Mouse (Mus musculus): ENCODE measurements around the gene Rpn2. TPM values are rescaled to one million over a fixed set of nuclear protein-coding genes. Genes with fewer than 3 reads are reported as not detected.

Gene Rpn2
- polyA plus RNA-seq, 1 experiment: 143 TPM

DNA sequence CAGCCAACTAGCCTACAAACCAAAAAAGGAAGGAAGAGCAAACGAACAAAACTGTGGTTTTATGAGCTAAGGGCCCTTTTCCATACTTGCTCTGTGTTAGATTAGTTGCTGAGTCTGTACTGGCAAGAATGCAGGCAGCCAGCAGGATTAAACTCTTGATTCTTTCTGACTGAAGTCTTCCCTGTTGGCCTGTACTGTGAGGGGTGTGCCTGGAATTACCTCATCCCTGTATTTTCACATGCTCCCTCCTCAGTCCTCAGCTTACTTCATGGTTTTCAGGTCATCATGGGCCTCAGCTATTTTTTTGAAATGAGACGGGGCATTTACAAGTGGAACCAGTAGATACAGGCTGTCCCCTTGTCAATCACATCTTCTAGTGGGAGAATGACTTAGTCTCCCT is 46.4 kb downstream of the Rpn2 start:
- Histone ChIP-seq H3K27ac (ENCODE audit: insufficient read depth, low read length) (no peak overlapping the region), H3K4me3 (replicated peaks; ENCODE audit: insufficient read depth, low read depth, low read length) (no peak overlapping the region), H3K4me1 (ENCODE audit: control insufficient read depth, insufficient read depth, low read length) (peaks cover 4% of the 10 kb centered on the region; the same call in 1 of the 2 replicates), H3K27me3 (ENCODE audit: control insufficient read depth, insufficient read depth, low read length) (no peaks in the 10 kb centered on the region)
- DNase-seq: no peak
- 88% methylated on average over 2 of the region's 2 CpGs for WGBS
- TF ChIP-seq CTCF (IDR thresholded peaks at IDR 0.05; ENCODE audit: borderline replicate concordance, insufficient read depth, low read depth, low read length) (no peak), POLR2A (IDR thresholded peaks at IDR 0.05; ENCODE audit: borderline replicate concordance, insufficient read depth, low read length) (no peak)

DNA sequence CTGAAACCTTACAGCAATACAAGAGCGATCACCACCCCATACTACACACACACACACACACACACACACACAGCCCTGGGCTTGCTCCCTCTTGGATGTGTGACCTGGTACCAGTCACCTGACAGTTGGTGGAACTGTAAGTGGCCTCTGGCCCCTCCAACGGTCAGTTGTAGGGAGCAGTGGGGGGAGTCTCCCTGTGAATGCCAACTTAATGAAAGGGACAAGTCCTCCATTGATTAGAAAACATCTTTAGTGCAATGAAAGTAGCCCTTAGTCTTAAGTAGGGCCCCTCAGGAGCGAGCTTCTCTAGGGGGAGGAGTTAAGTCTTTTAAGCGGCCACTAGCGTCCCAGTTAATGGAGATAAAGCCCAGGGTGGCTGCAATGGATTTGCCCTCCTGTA is 49.3 kb downstream of the Rpn2 start:
- Histone ChIP-seq H3K4me1 (ENCODE audit: control insufficient read depth, insufficient read depth, low read length) (peaks cover 4% of the 10 kb centered on the region; the same call in 1 of the 2 replicates), H3K27ac (ENCODE audit: insufficient read depth, low read length) (no peak overlapping the region), H3K4me3 (replicated peaks; ENCODE audit: insufficient read depth, low read depth, low read length) (no peak overlapping the region), H3K27me3 (ENCODE audit: control insufficient read depth, insufficient read depth, low read length) (no peaks in the 10 kb centered on the region)
- no peak for DNase-seq
- no peak for TF ChIP-seq CTCF (IDR thresholded peaks at IDR 0.05; ENCODE audit: borderline replicate concordance, insufficient read depth, low read depth, low read length)
- no peak for TF ChIP-seq POLR2A (IDR thresholded peaks at IDR 0.05; ENCODE audit: borderline replicate concordance, insufficient read depth, low read length)
- 51% methylated on average over 5 of the region's 5 CpGs for WGBS

DNA sequence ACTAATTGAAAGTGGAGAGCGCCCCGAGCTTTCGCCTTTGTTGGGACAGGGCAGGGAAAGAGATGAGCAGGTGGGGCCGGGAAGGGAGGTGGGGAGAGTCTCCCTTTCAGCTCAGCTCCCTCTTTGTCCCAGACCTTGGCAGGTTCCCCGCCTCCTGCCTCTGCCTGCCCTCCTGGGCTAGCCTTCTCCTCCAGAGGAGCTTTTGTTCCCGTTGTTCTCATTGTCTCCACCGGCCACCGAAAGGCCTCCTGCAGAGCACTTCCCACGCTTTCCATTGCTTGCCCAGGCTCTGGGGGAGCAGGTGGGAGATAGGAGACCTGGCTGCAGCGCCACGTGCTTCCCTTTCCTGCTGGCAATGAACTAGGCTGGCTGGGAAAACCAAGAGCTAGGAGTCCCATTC is 49.8 kb downstream of the Rpn2 start:
- Histone ChIP-seq H3K27ac (ENCODE audit: insufficient read depth, low read length) (no peak overlapping the region), H3K4me1 (ENCODE audit: control insufficient read depth, insufficient read depth, low read length) (peaks cover 4% of the 10 kb centered on the region; the same call in 1 of the 2 replicates), H3K4me3 (replicated peaks; ENCODE audit: insufficient read depth, low read depth, low read length) (no peak overlapping the region), H3K27me3 (ENCODE audit: control insufficient read depth, insufficient read depth, low read length) (no peaks in the 10 kb centered on the region)
- no peak for DNase-seq
- 25% methylated on average over 11 of the region's 11 CpGs for WGBS
- no peak for TF ChIP-seq POLR2A (IDR thresholded peaks at IDR 0.05; ENCODE audit: borderline replicate concordance, insufficient read depth, low read length)
- no peak for TF ChIP-seq CTCF (IDR thresholded peaks at IDR 0.05; ENCODE audit: borderline replicate concordance, insufficient read depth, low read depth, low read length)

DNA sequence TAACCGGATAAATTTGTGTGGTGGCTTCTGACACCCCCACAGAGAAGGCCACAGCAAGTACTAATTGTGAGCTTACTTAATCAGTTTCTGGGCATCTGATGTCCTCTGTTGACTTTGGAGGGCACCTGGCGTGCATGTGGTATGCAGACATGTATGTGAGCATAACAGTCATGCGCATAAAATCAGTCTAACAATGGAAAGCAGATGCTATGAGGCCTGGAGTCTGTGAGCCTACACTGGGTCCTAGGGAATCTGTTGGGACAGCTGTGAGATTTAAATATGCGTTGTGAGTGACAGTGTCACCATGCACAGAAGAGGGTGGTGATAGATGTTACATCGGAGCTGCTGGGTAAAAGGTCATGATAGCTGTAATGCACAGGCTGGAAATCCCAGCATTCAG is 53.2 kb downstream of the Rpn2 start:
- TF ChIP-seq CTCF (IDR thresholded peaks at IDR 0.05; ENCODE audit: borderline replicate concordance, insufficient read depth, low read depth, low read length) (no peak), POLR2A (IDR thresholded peaks at IDR 0.05; ENCODE audit: borderline replicate concordance, insufficient read depth, low read length) (no peak)
- Histone ChIP-seq H3K4me3 (replicated peaks; ENCODE audit: insufficient read depth, low read depth, low read length) (no peak overlapping the region), H3K27me3 (ENCODE audit: control insufficient read depth, insufficient read depth, low read length) (no peaks in the 10 kb centered on the region), H3K27ac (ENCODE audit: insufficient read depth, low read length) (no peak overlapping the region), H3K4me1 (ENCODE audit: control insufficient read depth, insufficient read depth, low read length) (peaks cover 4% of the 10 kb centered on the region; the same call in 1 of the 2 replicates)
- no peak for DNase-seq
- 55% methylated on average over 5 of the region's 5 CpGs for WGBS

DNA sequence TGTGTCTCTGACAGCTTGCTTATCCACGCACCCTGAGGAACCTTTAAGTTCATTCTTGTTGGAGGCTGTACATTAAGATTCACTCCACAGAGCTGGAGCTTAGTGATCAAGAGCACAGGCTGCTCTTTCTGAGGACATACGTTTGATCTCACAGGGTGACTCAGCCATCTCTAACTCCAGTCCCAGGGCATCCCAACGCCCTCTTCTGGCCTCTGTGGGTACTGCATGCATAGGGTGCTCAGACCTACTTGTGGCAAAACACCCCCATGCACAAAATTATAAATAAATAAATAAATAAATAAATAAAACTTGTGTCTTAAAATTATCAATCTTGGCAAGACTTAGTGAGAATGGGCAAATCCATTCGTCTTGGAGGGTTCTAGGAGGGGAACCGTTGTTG is 59.8 kb downstream of the Rpn2 start:
- Histone ChIP-seq H3K4me1 (ENCODE audit: control insufficient read depth, insufficient read depth, low read length) (no peaks in the 10 kb centered on the region; the same call in 1 of the 2 replicates), H3K27me3 (ENCODE audit: control insufficient read depth, insufficient read depth, low read length) (no peaks in the 10 kb centered on the region), H3K4me3 (replicated peaks; ENCODE audit: insufficient read depth, low read depth, low read length) (no peak overlapping the region), H3K27ac (ENCODE audit: insufficient read depth, low read length) (no peak overlapping the region)
- 29% methylated on average over 5 of the region's 5 CpGs for WGBS
- DNase-seq: peak; percentile 39 to 56
- TF ChIP-seq POLR2A (IDR thresholded peaks at IDR 0.05; ENCODE audit: borderline replicate concordance, insufficient read depth, low read length) (no peak), CTCF (IDR thresholded peaks at IDR 0.05; ENCODE audit: borderline replicate concordance, insufficient read depth, low read depth, low read length) (peak; percentile 68)

DNA sequence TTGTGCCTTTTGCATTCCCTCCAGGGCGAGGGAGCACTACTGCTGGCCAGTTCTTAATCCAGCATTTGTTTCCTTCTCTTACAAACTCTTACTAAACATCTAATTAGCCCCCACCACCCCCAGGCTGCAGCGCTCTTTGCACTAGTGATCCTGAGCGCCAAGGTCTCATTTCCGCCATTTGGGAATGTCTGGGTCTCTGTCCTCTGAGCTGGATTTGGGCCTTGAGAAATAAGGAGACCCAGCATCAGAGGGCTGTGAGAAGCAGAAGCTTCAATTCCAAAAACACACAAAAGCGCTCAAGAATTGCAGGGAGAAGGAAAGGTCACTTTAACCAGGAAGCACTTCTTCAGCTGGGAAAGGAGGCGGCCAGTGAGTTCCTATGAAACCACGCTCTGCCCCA is 60.7 kb downstream of the Rpn2 start:
- 84% methylated on average over 7 of the region's 7 CpGs for WGBS
- no peak for DNase-seq

DNA sequence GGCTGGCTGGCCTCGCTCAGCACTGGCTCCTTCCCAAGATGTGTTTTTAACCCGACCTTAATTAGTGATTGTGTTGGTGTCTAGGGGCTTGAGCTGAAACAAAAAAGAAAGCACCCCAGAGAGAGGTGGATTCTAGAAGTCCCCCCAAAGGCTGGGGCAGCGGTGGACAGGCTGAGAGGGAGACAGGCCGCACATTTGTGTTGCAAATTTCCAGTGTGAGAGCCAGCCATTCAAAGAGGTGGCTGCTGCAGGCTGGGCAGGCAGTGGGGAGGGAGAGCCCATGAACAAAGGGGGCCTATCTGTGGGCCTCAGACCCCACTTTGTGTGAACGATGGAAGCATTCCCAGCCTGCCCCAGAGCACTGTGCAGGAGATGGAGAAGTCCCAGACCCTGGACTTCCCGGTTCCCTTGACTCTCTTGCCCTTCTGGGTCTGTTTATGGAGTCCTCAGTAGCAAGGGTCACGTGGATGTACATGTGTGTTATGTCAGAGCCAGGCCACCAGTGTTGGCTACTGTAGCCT is 61.5 kb downstream of the Rpn2 start:
- Histone ChIP-seq H3K4me3 (replicated peaks; ENCODE audit: insufficient read depth, low read depth, low read length) (no peak overlapping the region), H3K27ac (ENCODE audit: insufficient read depth, low read length) (0 out of 2 replicates have a peak overlapping the region, but pooled peaks have one; percentile 23), H3K27me3 (ENCODE audit: control insufficient read depth, insufficient read depth, low read length) (no peaks in the 10 kb centered on the region), H3K4me1 (ENCODE audit: control insufficient read depth, insufficient read depth, low read length) (no peaks in the 10 kb centered on the region; the same call in 1 of the 2 replicates)
- peak in 1 of 2 experiments; percentile 29 for DNase-seq
- 41% methylated on average over 7 of the region's 7 CpGs for WGBS
- TF ChIP-seq POLR2A (IDR thresholded peaks at IDR 0.05; ENCODE audit: borderline replicate concordance, insufficient read depth, low read length): no peak
- TF ChIP-seq CTCF (IDR thresholded peaks at IDR 0.05; ENCODE audit: borderline replicate concordance, insufficient read depth, low read depth, low read length): no peak

More for the DNA sequence above, 60.7 kb downstream of the Rpn2 start:
- Histone ChIP-seq H3K27ac (ENCODE audit: insufficient read depth, low read length) (peak overlapping the region; percentile 57; the same call in 1 of the 2 replicates), H3K4me1 (ENCODE audit: control insufficient read depth, insufficient read depth, low read length) (no peaks in the 10 kb centered on the region; the same call in 1 of the 2 replicates), H3K4me3 (replicated peaks; ENCODE audit: insufficient read depth, low read depth, low read length) (no peak overlapping the region), H3K27me3 (ENCODE audit: control insufficient read depth, insufficient read depth, low read length) (no peaks in the 10 kb centered on the region)
- TF ChIP-seq CTCF (IDR thresholded peaks at IDR 0.05; ENCODE audit: borderline replicate concordance, insufficient read depth, low read depth, low read length) (no peak), POLR2A (IDR thresholded peaks at IDR 0.05; ENCODE audit: borderline replicate concordance, insufficient read depth, low read length) (no peak)

DNA sequence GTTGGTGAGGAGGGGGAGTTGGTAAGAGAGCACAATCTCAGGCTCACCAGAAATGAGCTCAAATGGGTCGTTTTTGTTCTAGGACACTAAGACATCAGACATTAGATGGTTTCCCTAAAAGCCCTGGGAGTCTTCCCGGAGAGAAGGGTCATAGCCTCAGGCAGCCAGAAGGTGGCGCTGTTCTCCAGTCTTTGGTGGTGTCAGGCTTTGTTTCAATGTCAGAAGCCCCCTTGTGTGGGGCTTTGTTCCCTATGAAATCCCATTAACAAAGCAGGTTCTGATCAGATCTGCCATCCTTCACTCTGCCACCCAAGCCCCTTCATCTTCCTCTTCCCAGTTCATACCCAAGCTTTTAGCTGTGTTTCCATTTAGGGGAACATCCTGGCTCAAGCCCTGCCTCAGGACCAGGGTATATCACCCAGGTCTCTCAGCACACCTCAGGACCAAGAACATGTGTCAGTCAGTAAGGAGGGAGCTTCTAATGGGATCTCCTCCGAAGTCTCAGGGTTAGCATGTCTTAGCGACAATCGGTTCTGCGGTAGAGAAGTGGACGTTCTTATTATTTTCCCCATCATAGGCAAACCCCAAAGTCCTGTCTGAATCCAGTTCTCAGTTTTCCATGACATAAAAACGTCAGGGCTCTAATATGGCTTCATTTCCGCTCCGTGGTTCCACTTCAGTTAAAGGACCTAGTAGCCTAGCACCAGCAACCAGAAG is 62.9 kb downstream of the Rpn2 start:
- no peak overlapping the region for H3K27ac ChIP-seq (ENCODE audit: insufficient read depth, low read length)
- TF ChIP-seq CTCF (IDR thresholded peaks at IDR 0.05; ENCODE audit: borderline replicate concordance, insufficient read depth, low read depth, low read length): peak; percentile 89
- no peak for TF ChIP-seq POLR2A (IDR thresholded peaks at IDR 0.05; ENCODE audit: borderline replicate concordance, insufficient read depth, low read length)
- DNase-seq: peak; percentile 42 to 69

More for the DNA sequence above, 62.9 kb downstream of the Rpn2 start:
- H3K4me1 ChIP-seq (ENCODE audit: control insufficient read depth, insufficient read depth, low read length): no peaks in the 10 kb centered on the region
- WGBS: 42% methylated on average over 11 of the region's 11 CpGs
- no peaks in the 10 kb centered on the region for H3K27me3 ChIP-seq (ENCODE audit: control insufficient read depth, insufficient read depth, low read length)
- H3K4me3 ChIP-seq (replicated peaks; ENCODE audit: insufficient read depth, low read depth, low read length): no peak overlapping the region
